Mouse (Mus musculus) CD4-positive, CD25-positive, alpha-beta regulatory T cell, adult 2 months (primary cell): Measurements from ENCODE around the gene Rnf182.
A peak's percentile ranks its signal among the peaks of the same experiment; 100 is the strongest.

ENCODE experiments used
- DNase-seq: peaks from one replicate; pipeline ENCODE4 v3.0.0-alpha.2; 2012; ENCODE audit warnings: low read depth, low spot score

Rnf182 gene

GRCm38 (mm10) chr13:43612040-43612439 is 3.5 kb upstream of the Rnf182 start:
- no peak for DNase-seq

- no peak for DNase-seq
Measured at GRCm38 (mm10) chr13:43614667-43615066, 843 bp upstream of the Rnf182 start.

GRCm38 (mm10) chr13:43615194-43615576 is 325 bp upstream of the Rnf182 start:
- DNase-seq = peak; percentile 35

GRCm38 (mm10) chr13:43616551-43616950 is 1.0 kb downstream of the Rnf182 start:
- no peak for DNase-seq

- no peak for DNase-seq
Measured at GRCm38 (mm10) chr13:43619550-43620175, 4.2 kb downstream of the Rnf182 start.

- DNase-seq = peak; percentile 44
Measured at GRCm38 (mm10) chr13:43627922-43628321, 12.4 kb downstream of the Rnf182 start.

- DNase-seq = no peak
Measured at GRCm38 (mm10) chr13:43629785-43630184, 14.3 kb downstream of the Rnf182 start.

- no peak for DNase-seq
Measured at GRCm38 (mm10) chr13:43631266-43631665, 15.8 kb downstream of the Rnf182 start.

GRCm38 (mm10) chr13:43633024-43633423 is 17.5 kb downstream of the Rnf182 start:
- no peak for DNase-seq

GRCm38 (mm10) chr13:43637720-43638119 is 22.2 kb downstream of the Rnf182 start:
- DNase-seq = no peak

GRCm38 (mm10) chr13:43644991-43645390 is 29.5 kb downstream of the Rnf182 start:
- no peak for DNase-seq

GRCm38 (mm10) chr13:43648556-43648955 is 33.0 kb downstream of the Rnf182 start:
- DNase-seq = no peak

GRCm38 (mm10) chr13:43651277-43651676 is 35.8 kb downstream of the Rnf182 start:
- no peak for DNase-seq

GRCm38 (mm10) chr13:43654091-43654490 is 38.6 kb downstream of the Rnf182 start:
- no peak for DNase-seq

- DNase-seq = no peak
Measured at GRCm38 (mm10) chr13:43663225-43663624, 47.7 kb downstream of the Rnf182 start.

- DNase-seq = no peak
Measured at GRCm38 (mm10) chr13:43666130-43666529, 50.6 kb downstream of the Rnf182 start.

- DNase-seq = no peak
Measured at GRCm38 (mm10) chr13:43666920-43667319, 51.4 kb downstream of the Rnf182 start.

- DNase-seq = no peak
Measured at GRCm38 (mm10) chr13:43677159-43677882, 61.8 kb downstream of the Rnf182 start.

GRCm38 (mm10) chr13:43677883-43678244 is 62.4 kb downstream of the Rnf182 start:
- DNase-seq = no peak

- DNase-seq = no peak
Measured at GRCm38 (mm10) chr13:43684499-43684994, 69.0 kb downstream of the Rnf182 start.

GRCm38 (mm10) chr13:43688065-43688464 is 72.6 kb downstream of the Rnf182 start:
- no peak for DNase-seq

- no peak for DNase-seq
Measured at GRCm38 (mm10) chr13:43691755-43692154, 76.2 kb downstream of the Rnf182 start.

GRCm38 (mm10) chr13:43695521-43695920 is 80.0 kb downstream of the Rnf182 start:
- no peak for DNase-seq
